In the genomic region with DNA sequence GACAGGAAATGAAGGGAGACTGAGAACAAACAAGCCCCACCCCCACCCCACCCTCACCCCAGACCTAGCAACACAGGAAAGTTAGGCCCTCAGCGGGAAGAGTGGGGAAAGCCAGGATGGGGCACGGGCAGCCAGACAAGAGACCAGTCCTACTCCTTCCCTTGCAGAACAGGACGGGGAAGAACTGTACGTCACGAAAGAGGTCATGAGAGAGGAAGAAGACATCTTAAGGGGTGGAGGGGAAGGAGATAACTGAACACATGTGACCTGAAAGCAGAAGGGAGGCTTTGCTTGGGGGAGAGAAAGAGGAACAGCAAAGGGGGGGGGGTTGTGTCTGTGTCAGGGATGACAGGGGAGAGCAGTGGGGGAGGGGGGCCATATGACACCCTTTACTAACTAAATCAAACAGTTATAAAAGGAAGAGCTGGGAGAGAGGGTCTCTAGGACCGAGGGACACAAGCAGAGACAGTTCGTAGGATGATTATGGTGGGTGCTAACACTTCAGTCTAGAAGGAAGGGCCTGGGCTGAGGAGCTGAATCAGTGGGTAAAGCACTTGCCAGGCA, we compare ENCODE assay signal across 18 mouse cellular contexts.
DNase-seq lines count a peak whose midpoint lies in the region; ATAC-seq and TF ChIP-seq lines count a peak whose summit lies in the region.
"Had no signal": no experiment of that assay in that cellular context is flagged by ENCODE, and none has a peak within 500 bp of the region (broad histone marks: within the 10 kb centered on the region; RNA-seq: fewer than 3 reads in every experiment).

No protein-coding gene starts in this region.

- H3K9me3 ChIP-seq in heart, embryonic 10.5 days: no peaks in the 10 kb centered on the region
- no peaks in the 10 kb centered on the region for H3K9me3 ChIP-seq in midbrain, embryonic 10.5 days (replicated peaks)
- H3K9me3 ChIP-seq in midbrain, postnatal 0 days (ENCODE audit: low read length): no peaks in the 10 kb centered on the region
- H3K9me3 ChIP-seq: limb, embryonic 13.5 days; neural tube, embryonic 13.5 days had no signal

- no peak for TF ChIP-seq CTCF in midbrain, postnatal 0 days (IDR thresholded peaks at IDR 0.05)

- no peaks in the 10 kb centered on the region for H3K36me3 ChIP-seq in heart, embryonic 10.5 days
- no peaks in the 10 kb centered on the region for H3K36me3 ChIP-seq in midbrain, embryonic 10.5 days
- H3K36me3 ChIP-seq in midbrain, postnatal 0 days (ENCODE audit: insufficient read depth, low read length): no peaks in the 10 kb centered on the region
- H3K36me3 ChIP-seq: limb, embryonic 13.5 days; neural tube, embryonic 13.5 days had no signal

- no peak for ATAC-seq in midbrain, postnatal 0 days (ENCODE audit: low FRiP score)
- peak; percentile 99 for ATAC-seq in granulocyte monocyte progenitor cell, adult 5-6 weeks (replicated peaks; ENCODE audit: poor library complexity, severe bottlenecking)
- ATAC-seq in monocyte, adult 5-6 weeks (replicated peaks; ENCODE audit: insufficient number of reproducible peaks, low FRiP score, low TSS enrichment, poor library complexity, severe bottlenecking): peak; percentile 71
- ATAC-seq: forebrain, postnatal 0 days had no signal

- DNase-seq in heart, embryonic 10.5 days (ENCODE audit: low spot score): no peak
- DNase-seq in heart, adult 8-10 months (ENCODE audit: low spot score): no peak
- DNase-seq in midbrain, embryonic 10.5 days (ENCODE audit: low spot score): no peak
- DNase-seq in midbrain, postnatal 0 days (ENCODE audit: low spot score): no peak
- DNase-seq in right cerebral cortex, postnatal 14 days: no peak
- DNase-seq in left cerebral cortex, adult 9 months (ENCODE audit: low spot score in 2 of 2): no peak
- DNase-seq: cerebellum, adult 9-11 months; forebrain, postnatal 0 days; heart, postnatal 4 days; kidney, adult 8-10 months; lung, postnatal 14 days; right cerebral cortex, postnatal 4 days; thymus, postnatal 14 days had no signal

- WGBS in heart, embryonic 10.5 days: 37% methylated on average over 7 of the region's 7 CpGs
- WGBS in midbrain, embryonic 10.5 days: 52% methylated on average over 7 of the region's 7 CpGs
- WGBS in midbrain, postnatal 0 days: 75% methylated on average over 7 of the region's 7 CpGs

- H3K4me2 ChIP-seq in midbrain, postnatal 0 days (ENCODE audit: low read depth, low read length, poor library complexity, severe bottlenecking): no peak overlapping the region
- H3K4me2 ChIP-seq: limb, embryonic 13.5 days; neural tube, embryonic 13.5 days had no signal

- no peaks in the 10 kb centered on the region for H3K27me3 ChIP-seq in heart, embryonic 10.5 days (ENCODE audit: insufficient read depth, poor library complexity, severe bottlenecking)
- H3K27me3 ChIP-seq in midbrain, embryonic 10.5 days (ENCODE audit: low read depth, poor library complexity, severe bottlenecking): no peaks in the 10 kb centered on the region
- H3K27me3 ChIP-seq in midbrain, postnatal 0 days (ENCODE audit: insufficient read depth, low read length): no peaks in the 10 kb centered on the region
- H3K27me3 ChIP-seq: limb, embryonic 13.5 days; neural tube, embryonic 13.5 days had no signal

- peaks cover 27% of the 10 kb centered on the region for H3K4me1 ChIP-seq in heart, embryonic 10.5 days
- peaks cover 23% of the 10 kb centered on the region for H3K4me1 ChIP-seq in midbrain, embryonic 10.5 days
- H3K4me1 ChIP-seq in midbrain, postnatal 0 days (ENCODE audit: insufficient read depth, low read length): 0 out of 2 replicates have a peak, but pooled peaks cover 5% of the 10 kb centered on the region
- H3K4me1 ChIP-seq: neural tube, embryonic 13.5 days had no signal

- no peak overlapping the region for H3K9ac ChIP-seq in midbrain, postnatal 0 days (replicated peaks; ENCODE audit: low read length, poor library complexity, severe bottlenecking)
- H3K9ac ChIP-seq: forebrain, postnatal 0 days; limb, embryonic 13.5 days; neural tube, embryonic 13.5 days had no signal

- peak overlapping the region; percentile 57 for H3K27ac ChIP-seq in heart, embryonic 10.5 days
- 0 out of 2 replicates have a peak overlapping the region, but pooled peaks have one; percentile 15 for H3K27ac ChIP-seq in midbrain, embryonic 10.5 days (replicated peaks)
- H3K27ac ChIP-seq in midbrain, postnatal 0 days (ENCODE audit: low read depth, low read length): no peak overlapping the region
- H3K27ac ChIP-seq: limb, embryonic 13.5 days; neural tube, embryonic 13.5 days had no signal

- no peak overlapping the region for H3K4me3 ChIP-seq in heart, embryonic 10.5 days
- H3K4me3 ChIP-seq in midbrain, embryonic 10.5 days: no peak overlapping the region
- no peak overlapping the region for H3K4me3 ChIP-seq in midbrain, postnatal 0 days (ENCODE audit: low read depth, low read length)
- H3K4me3 ChIP-seq: erythroblast, embryonic 14.5 days; limb, embryonic 13.5 days; neural tube, embryonic 13.5 days had no signal
